Mouse (Mus musculus) lung, postnatal 0 days (tissue): ENCODE data around the gene Tepsin. TPM values are rescaled to one million over a fixed set of nuclear protein-coding genes. Genes with fewer than 3 reads are reported as not detected.
A peak's percentile ranks its signal among the peaks of the same experiment; 100 is the strongest.

Experiments used
- ATAC-seq: fragments of 200-750 bp; cut with Nextera tagmentation; 2 replicates; pipeline ENCODE4 v1.8.0; 2017; ENCODE audit warnings: moderate library complexity
- DNase-seq: peaks from one replicate; pipeline ENCODE4 v3.0.0-alpha.2; 2016; ENCODE audit warnings: low spot score
- H3K27ac ChIP-seq: fragments of 300-500 bp; sonication (generic); 2 replicates; pipeline ENCODE4 v1.5.1; 2014; ENCODE audit warnings: antibody characterized with exemption, mild to moderate bottlenecking, low read length, mixed read lengths
- H3K27me3 ChIP-seq: fragments of 300-500 bp; sonication (generic); replicated peaks from 2 replicates; pipeline ENCODE4 v1.6.1; 2014; ENCODE audit warnings: low read length, mixed read lengths; ENCODE audit not compliant: insufficient read depth
- H3K36me3 ChIP-seq: fragments of 300-500 bp; sonication (generic); 2 replicates; pipeline ENCODE4 v1.6.1; 2014; ENCODE audit warnings: low read length, mixed read lengths; ENCODE audit not compliant: insufficient read depth
- H3K4me1 ChIP-seq: fragments of 300-500 bp; sonication (generic); 2 replicates; pipeline ENCODE4 v1.6.1; 2014; ENCODE audit warnings: antibody characterized with exemption, low read depth, low read length, mixed read lengths; ENCODE audit not compliant: insufficient read depth
- H3K4me2 ChIP-seq: fragments of 300-500 bp; sonication (generic); replicated peaks from 2 replicates; pipeline ENCODE4 v1.6.1; 2014; ENCODE audit warnings: low read depth, mild to moderate bottlenecking, low read length, moderate library complexity, mixed read lengths
- H3K4me3 ChIP-seq: fragments of 300-500 bp; sonication (generic); 2 replicates; pipeline ENCODE4 v1.5.1; 2014; ENCODE audit warnings: low read depth, low read length
- H3K9ac ChIP-seq: fragments of 300-500 bp; sonication (generic); replicated peaks from 2 replicates; pipeline ENCODE4 v1.6.1; 2014; ENCODE audit warnings: low read depth, mild to moderate bottlenecking
- H3K9me3 ChIP-seq: fragments of 300-500 bp; sonication (generic); 2 replicates; pipeline ENCODE4 v1.6.1; 2016; ENCODE audit warnings: low read length, mixed read lengths
- CTCF ChIP-seq: IDR thresholded peaks from 2 replicates; pipeline ENCODE4 v1.5.1; 2016; ENCODE audit warnings: antibody characterized with exemption, mild to moderate bottlenecking
- EP300 ChIP-seq: IDR thresholded peaks from 2 replicates; pipeline ENCODE4 v1.6.1; 2016; ENCODE audit warnings: antibody characterized with exemption, mild to moderate bottlenecking, control low read depth
- WGBS: fragments of 180-500 bp; shearing (Covaris S2); extraction: QIAGEN DNeasy Blood & Tissue Kit; methylation state at CpG from one replicate; pipeline ENCODE4 v1.1.7; 2014; 5-methylcytosine and 5-hydroxymethylcytosine counted together
- polyA plus RNA-seq: library from polyadenylated mRNA; unstranded; fragments of >200 nt; fragmentation: Nextera tagmentation; extraction: Ambion mirVana; gene quantifications from 2 replicates; pipeline ENCODE4 v1.2.1, GENCODE M21; 2015

Gene Tepsin
- polyA plus RNA-seq, 1 experiment from 2014 or later = 8.2 TPM

DNA sequence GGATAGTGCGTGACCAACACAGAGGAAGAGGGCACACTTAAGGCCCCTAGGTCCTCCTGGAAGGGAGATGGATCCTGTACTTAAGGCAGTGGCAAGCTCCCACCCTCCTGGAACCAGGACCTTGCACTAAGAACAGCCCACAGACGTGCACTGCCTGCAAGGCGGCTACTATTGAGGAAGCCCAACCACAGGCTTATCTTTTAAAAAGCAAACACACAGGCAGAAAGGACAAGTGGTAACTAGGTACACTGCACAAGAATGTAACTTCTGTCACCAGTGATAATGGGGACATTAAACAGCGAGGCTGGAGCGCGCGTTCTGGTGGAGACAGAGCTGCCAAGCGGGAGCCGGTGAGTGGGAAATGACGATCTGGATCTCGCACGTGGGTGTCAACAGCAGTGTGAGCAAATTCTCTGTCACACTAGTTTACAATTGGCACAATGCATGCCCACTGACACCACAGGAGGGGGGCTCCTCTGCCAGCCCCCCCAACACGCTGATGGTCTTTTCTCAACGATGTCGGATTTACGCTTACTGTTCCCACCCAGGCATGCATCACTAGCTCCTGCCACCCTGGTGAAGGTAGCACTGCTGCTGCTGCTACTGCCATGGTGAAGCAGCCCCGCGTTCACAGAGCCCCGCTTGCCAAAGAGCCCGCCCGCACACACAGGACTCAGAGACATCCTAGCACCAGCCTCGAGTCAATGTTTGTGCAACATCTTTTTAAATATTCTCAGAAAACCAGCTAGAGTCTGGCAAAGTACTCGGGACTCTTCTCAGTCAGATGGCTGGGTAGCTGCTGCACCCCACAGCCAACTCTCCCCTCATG, 38.5 kb upstream of the Tepsin start:
- peaks cover 5% of the 10 kb centered on the region; the same call in 1 of the 2 replicates for H3K36me3 ChIP-seq
- TF ChIP-seq EP300 = peak; percentile 57; the same call in 1 of the 2 replicates
- TF ChIP-seq CTCF = no peak
- peak overlapping the region; percentile 78 for H3K27ac ChIP-seq
- H3K4me1 ChIP-seq = no peaks in the 10 kb centered on the region; the same call in 1 of the 2 replicates
- DNase-seq (peak; percentile 74), ATAC-seq (peak; percentile 73)
- WGBS = 47% methylated on average over 23 of the region's 23 CpGs
- H3K27me3 ChIP-seq = no peaks in the 10 kb centered on the region
- 0 out of 2 replicates have a peak overlapping the region, but pooled peaks have one; percentile 11 for H3K4me2 ChIP-seq
- H3K4me3 ChIP-seq = no peak overlapping the region
- H3K9ac ChIP-seq = no peak overlapping the region
- no peaks in the 10 kb centered on the region for H3K9me3 ChIP-seq

DNA sequence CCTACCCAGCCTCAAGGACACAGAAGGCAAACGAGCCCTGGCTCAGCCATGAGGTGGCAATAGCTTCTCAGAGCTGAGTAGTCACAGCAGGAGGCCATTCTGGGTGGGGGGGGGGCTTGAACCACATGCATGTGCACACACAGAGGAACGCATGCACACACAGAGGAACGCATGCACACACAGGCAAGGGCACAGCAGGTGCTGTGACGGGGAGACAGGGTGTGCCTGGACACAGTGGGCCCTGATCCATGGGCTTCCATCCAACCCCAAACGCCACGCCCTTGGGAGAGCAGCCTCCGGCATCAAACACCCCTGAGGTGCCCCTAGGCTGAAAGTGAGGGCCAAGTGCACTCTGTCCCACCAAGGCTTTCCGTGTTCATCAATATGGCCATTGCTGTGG, 37.7 kb upstream of the Tepsin start:
- TF ChIP-seq EP300 = no peak
- TF ChIP-seq CTCF = no peak
- DNase-seq (no peak), ATAC-seq (no peak)
- H3K4me2 ChIP-seq = no peak overlapping the region
- 58% methylated on average over 8 of the region's 8 CpGs for WGBS
- peak overlapping the region; percentile 78 for H3K27ac ChIP-seq
- H3K9me3 ChIP-seq = no peaks in the 10 kb centered on the region
- no peak overlapping the region for H3K4me3 ChIP-seq
- H3K36me3 ChIP-seq = peaks cover 11% of the 10 kb centered on the region
- H3K27me3 ChIP-seq = no peaks in the 10 kb centered on the region
- no peak overlapping the region for H3K9ac ChIP-seq
- no peaks in the 10 kb centered on the region; the same call in 1 of the 2 replicates for H3K4me1 ChIP-seq

- DNase-seq (no peak), ATAC-seq (no peak)
- WGBS = 71% methylated on average over 9 of the region's 9 CpGs
- Histone ChIP-seq H3K9ac (no peak overlapping the region), H3K4me2 (no peak overlapping the region), H3K27me3 (no peaks in the 10 kb centered on the region), H3K9me3 (no peaks in the 10 kb centered on the region), H3K4me1 (no peaks in the 10 kb centered on the region; the same call in 1 of the 2 replicates), H3K36me3 (peaks cover 14% of the 10 kb centered on the region), H3K27ac (peak overlapping the region; percentile 71; the same call in 1 of the 2 replicates), H3K4me3 (no peak overlapping the region)
- TF ChIP-seq EP300 (no peak), CTCF (no peak)
These were observed 36.5 kb upstream of the Tepsin start for GRCm38 (mm10) chr11:120134847-120135530.

DNA sequence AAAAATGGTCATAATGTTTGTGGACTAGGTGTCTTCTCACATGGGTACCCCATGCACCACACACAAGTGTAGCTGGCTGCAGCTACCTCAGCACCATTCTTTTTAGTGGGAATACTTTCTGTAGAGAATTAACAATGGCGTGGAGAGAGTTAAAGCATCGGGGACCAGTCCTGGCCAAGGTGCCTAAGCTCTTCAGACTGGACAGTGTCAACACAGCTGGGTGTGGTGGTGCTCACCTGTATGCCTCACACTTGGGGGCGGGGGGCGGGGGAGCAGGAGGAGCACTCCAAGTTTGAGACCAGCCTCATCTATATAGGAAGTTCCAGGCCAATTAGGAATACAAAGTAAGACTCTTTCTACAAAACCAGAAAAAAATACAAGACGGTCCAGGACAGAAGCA, 35.6 kb upstream of the Tepsin start:
- WGBS = 67% methylated on average over 5 of the region's 5 CpGs
- DNase-seq = peak; percentile 59
- ATAC-seq = peak; percentile 71
- Histone ChIP-seq H3K4me1 (no peaks in the 10 kb centered on the region; the same call in 1 of the 2 replicates), H3K9me3 (no peaks in the 10 kb centered on the region), H3K27me3 (no peaks in the 10 kb centered on the region), H3K4me2 (no peak overlapping the region), H3K4me3 (no peak overlapping the region), H3K9ac (no peak overlapping the region), H3K27ac (peak overlapping the region; percentile 71), H3K36me3 (peaks cover 23% of the 10 kb centered on the region)
- TF ChIP-seq CTCF (no peak), EP300 (no peak)

- ATAC-seq (no peak), DNase-seq (no peak)
- Histone ChIP-seq H3K9ac (no peak overlapping the region), H3K27me3 (no peaks in the 10 kb centered on the region), H3K36me3 (peaks cover 37% of the 10 kb centered on the region), H3K27ac (no peak overlapping the region), H3K4me2 (no peak overlapping the region), H3K9me3 (no peaks in the 10 kb centered on the region), H3K4me1 (no peaks in the 10 kb centered on the region), H3K4me3 (no peak overlapping the region)
- 87% methylated on average over 7 of the region's 7 CpGs for WGBS
- no peak for TF ChIP-seq CTCF
- TF ChIP-seq EP300 = no peak
These were observed 30.8 kb upstream of the Tepsin start for GRCm38 (mm10) chr11:120129281-120129680.

- Histone ChIP-seq H3K27ac (no peak overlapping the region), H3K4me3 (no peak overlapping the region), H3K9ac (no peak overlapping the region), H3K4me1 (no peaks in the 10 kb centered on the region), H3K9me3 (no peaks in the 10 kb centered on the region), H3K4me2 (no peak overlapping the region), H3K27me3 (no peaks in the 10 kb centered on the region), H3K36me3 (peaks cover 35% of the 10 kb centered on the region)
- 89% methylated on average over 2 of the region's 2 CpGs for WGBS
- no peak for ATAC-seq
- no peak for DNase-seq
- no peak for TF ChIP-seq EP300
- 0 out of 2 replicates have a peak, but pooled peaks have one; percentile 2 for TF ChIP-seq CTCF
These were observed 28.3 kb upstream of the Tepsin start for GRCm38 (mm10) chr11:120126845-120127244.
